Mouse (Mus musculus): ENCODE measurements around the gene Shisa8. TPM values are rescaled to one million over a fixed set of nuclear protein-coding genes. Genes with fewer than 3 reads are reported as not detected.
"Not testable (repeated sequence)": the region's sequence is repeated elsewhere in the genome, so short reads cannot be mapped to it uniquely, and the experiment has no call there.

The Shisa8 gene
- polyA plus RNA-seq (2014; fragmentation: Nextera tagmentation; extraction: Ambion mirVana) = 0.30 and 0.39 TPM in 2 replicates

GRCm38 (mm10) chr15:82212752-82213063 is at the start of gene Shisa8:
Gene Shisa8, minus strand, starts transcription at chr15:82212815.
- H3K4me1 ChIP-seq (ENCODE audit: control insufficient read depth, insufficient read depth, low read length) = peaks cover 12% of the 10 kb centered on the region; the same call in 1 of the 2 replicates
- ATAC-seq (ENCODE audit: insufficient number of reproducible peaks, insufficient read depth, low FRiP score, low read depth) = no peak
- no peaks in the 10 kb centered on the region for H3K9me3 ChIP-seq (ENCODE audit: control insufficient read depth, low read depth, low read length)
- H3K9ac ChIP-seq (replicated peaks; ENCODE audit: low read depth, low read length) = no peak within 1 kb of the TSS
- H3K4me2 ChIP-seq (replicated peaks; ENCODE audit: low read depth, low read length) = peak within 1 kb of the TSS; percentile 85
- H3K27ac ChIP-seq (ENCODE audit: low read length) = no peak within 1 kb of the TSS
- 2% methylated on average over 30 of the region's 34 CpGs for WGBS
- no peaks in the 10 kb centered on the region for H3K36me3 ChIP-seq (ENCODE audit: control insufficient read depth, insufficient read depth, low read length)
- H3K27me3 ChIP-seq (ENCODE audit: control insufficient read depth, insufficient read depth, low read length) = peaks cover 54% of the 10 kb centered on the region
- H3K4me3 ChIP-seq (ENCODE audit: low read depth, low read length) = peak within 1 kb of the TSS; percentile 42

GRCm38 (mm10) chr15:82259510-82259909 is 46.9 kb upstream of the Shisa8 start:
- WGBS = 12% methylated on average over 16 of the region's 16 CpGs
- Histone ChIP-seq H3K4me2 (replicated peaks; ENCODE audit: low read depth, low read length) (no peak overlapping the region), H3K36me3 (ENCODE audit: control insufficient read depth, insufficient read depth, low read length) (no peaks in the 10 kb centered on the region), H3K27ac (ENCODE audit: low read length) (no peak overlapping the region), H3K9ac (replicated peaks; ENCODE audit: low read depth, low read length) (no peak overlapping the region), H3K4me1 (ENCODE audit: control insufficient read depth, insufficient read depth, low read length) (no peaks in the 10 kb centered on the region), H3K4me3 (ENCODE audit: low read depth, low read length) (no peak overlapping the region), H3K27me3 (ENCODE audit: control insufficient read depth, insufficient read depth, low read length) (no peaks in the 10 kb centered on the region), H3K9me3 (ENCODE audit: control insufficient read depth, low read depth, low read length) (no peaks in the 10 kb centered on the region)
- no peak for ATAC-seq (ENCODE audit: insufficient number of reproducible peaks, insufficient read depth, low FRiP score, low read depth)

- 31% methylated on average over 10 of the region's 10 CpGs for WGBS
- Histone ChIP-seq H3K27ac (ENCODE audit: low read length) (no peak overlapping the region), H3K4me2 (replicated peaks; ENCODE audit: low read depth, low read length) (no peak overlapping the region), H3K27me3 (ENCODE audit: control insufficient read depth, insufficient read depth, low read length) (no peaks in the 10 kb centered on the region), H3K4me1 (ENCODE audit: control insufficient read depth, insufficient read depth, low read length) (no peaks in the 10 kb centered on the region), H3K36me3 (ENCODE audit: control insufficient read depth, insufficient read depth, low read length) (no peaks in the 10 kb centered on the region), H3K4me3 (ENCODE audit: low read depth, low read length) (no peak overlapping the region), H3K9ac (replicated peaks; ENCODE audit: low read depth, low read length) (no peak overlapping the region), H3K9me3 (ENCODE audit: control insufficient read depth, low read depth, low read length) (no peaks in the 10 kb centered on the region)
- ATAC-seq (ENCODE audit: insufficient number of reproducible peaks, insufficient read depth, low FRiP score, low read depth) = no peak
These were observed 43.3 kb upstream of the Shisa8 start for GRCm38 (mm10) chr15:82255944-82256383.

DNA sequence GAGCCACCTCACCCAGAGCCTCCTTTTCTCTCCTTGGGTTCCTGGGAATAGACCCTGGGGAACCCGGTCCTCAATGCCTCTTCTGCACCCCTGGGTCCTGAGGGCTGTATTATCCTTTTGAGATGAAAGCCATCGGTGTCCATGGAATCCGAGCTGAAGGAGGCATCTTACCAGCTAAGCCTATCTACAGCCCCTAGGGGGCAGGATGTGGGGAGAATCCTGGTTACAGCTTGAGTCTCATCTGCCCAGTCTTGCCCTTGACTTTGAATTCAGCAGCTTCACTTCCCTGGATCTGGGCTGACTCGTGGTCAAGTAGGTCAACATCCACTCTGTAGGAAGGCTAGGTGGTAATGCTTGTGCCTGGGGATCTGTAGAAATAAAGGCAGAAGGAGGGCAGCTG is 42.6 kb upstream of the Shisa8 start:
- Histone ChIP-seq H3K4me1 (ENCODE audit: control insufficient read depth, insufficient read depth, low read length) (no peaks in the 10 kb centered on the region), H3K27me3 (ENCODE audit: control insufficient read depth, insufficient read depth, low read length) (no peaks in the 10 kb centered on the region), H3K36me3 (ENCODE audit: control insufficient read depth, insufficient read depth, low read length) (no peaks in the 10 kb centered on the region), H3K27ac (ENCODE audit: low read length) (no peak overlapping the region), H3K4me3 (ENCODE audit: low read depth, low read length) (no peak overlapping the region), H3K9ac (replicated peaks; ENCODE audit: low read depth, low read length) (no peak overlapping the region), H3K4me2 (replicated peaks; ENCODE audit: low read depth, low read length) (no peak overlapping the region), H3K9me3 (ENCODE audit: control insufficient read depth, low read depth, low read length) (no peaks in the 10 kb centered on the region)
- no peak for ATAC-seq (ENCODE audit: insufficient number of reproducible peaks, insufficient read depth, low FRiP score, low read depth)
- 47% methylated on average over 4 of the region's 4 CpGs for WGBS

DNA sequence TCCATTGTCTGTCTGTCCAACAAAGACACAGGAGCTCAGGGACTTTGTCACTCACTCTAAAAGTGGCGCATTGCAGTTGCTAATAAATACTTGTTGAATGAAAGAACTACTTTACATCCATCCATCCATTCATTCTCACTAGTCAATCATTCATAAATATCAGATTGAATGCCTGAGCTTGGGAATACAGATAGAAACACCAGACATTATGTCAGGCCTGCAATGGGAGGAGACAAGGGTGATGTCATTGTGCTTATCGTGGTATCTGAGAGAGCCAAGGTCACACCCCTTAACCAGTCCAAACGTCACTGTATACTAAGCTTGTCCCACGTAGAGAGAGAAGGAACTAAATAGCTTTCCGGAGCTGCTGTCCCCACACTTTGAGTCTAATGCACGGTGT is 39.5 kb upstream of the Shisa8 start, which contains the start of gene 1500009C09Rik:
TSS of gene 1500009C09Rik (plus strand) at position 301 of the 400 bp plus-strand sequence.
- Histone ChIP-seq H3K27me3 (ENCODE audit: control insufficient read depth, insufficient read depth, low read length) (no peaks in the 10 kb centered on the region), H3K4me2 (replicated peaks; ENCODE audit: low read depth, low read length) (no peak within 1 kb of the TSS), H3K4me1 (ENCODE audit: control insufficient read depth, insufficient read depth, low read length) (no peaks in the 10 kb centered on the region), H3K9ac (replicated peaks; ENCODE audit: low read depth, low read length) (no peak within 1 kb of the TSS), H3K9me3 (ENCODE audit: control insufficient read depth, low read depth, low read length) (no peaks in the 10 kb centered on the region), H3K27ac (ENCODE audit: low read length) (no peak within 1 kb of the TSS), H3K4me3 (ENCODE audit: low read depth, low read length) (no peak within 1 kb of the TSS), H3K36me3 (ENCODE audit: control insufficient read depth, insufficient read depth, low read length) (no peaks in the 10 kb centered on the region)
- WGBS = 81% methylated on average over 6 of the region's 6 CpGs
- ATAC-seq (ENCODE audit: insufficient number of reproducible peaks, insufficient read depth, low FRiP score, low read depth) = no peak

DNA sequence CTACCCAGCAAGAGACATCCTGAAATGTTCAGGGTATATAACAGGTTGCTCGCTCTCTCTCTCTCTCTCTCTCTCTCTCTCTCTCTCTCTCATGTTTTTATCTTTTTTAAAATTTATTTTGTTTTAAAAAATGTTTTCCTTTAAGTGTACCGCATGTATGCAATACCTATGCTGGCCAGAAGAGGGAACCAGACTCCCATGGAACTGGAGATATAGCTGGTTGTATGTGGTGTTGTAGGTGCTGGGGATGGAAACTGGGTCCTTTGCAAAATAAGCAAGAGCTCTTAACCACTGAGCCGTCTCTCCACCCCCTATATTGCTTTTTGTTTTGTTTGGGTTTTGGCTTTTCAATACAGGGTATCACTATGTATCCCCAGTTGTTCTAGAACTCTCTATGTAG is 39.0 kb upstream of the Shisa8 start:
- H3K36me3 ChIP-seq (ENCODE audit: control insufficient read depth, insufficient read depth, low read length) = no peaks in the 10 kb centered on the region
- 95% methylated on average over 3 of the region's 3 CpGs for WGBS
- no peaks in the 10 kb centered on the region for H3K9me3 ChIP-seq (ENCODE audit: control insufficient read depth, low read depth, low read length)
- H3K4me1 ChIP-seq (ENCODE audit: control insufficient read depth, insufficient read depth, low read length) = no peaks in the 10 kb centered on the region
- no peak for ATAC-seq (ENCODE audit: insufficient number of reproducible peaks, insufficient read depth, low FRiP score, low read depth)
- H3K4me3 ChIP-seq (ENCODE audit: low read depth, low read length) = no peak overlapping the region
- no peak overlapping the region for H3K9ac ChIP-seq (replicated peaks; ENCODE audit: low read depth, low read length)
- H3K4me2 ChIP-seq (replicated peaks; ENCODE audit: low read depth, low read length) = no peak overlapping the region
- no peak overlapping the region for H3K27ac ChIP-seq (ENCODE audit: low read length)
- H3K27me3 ChIP-seq (ENCODE audit: control insufficient read depth, insufficient read depth, low read length) = no peaks in the 10 kb centered on the region

- no peaks in the 10 kb centered on the region for H3K9me3 ChIP-seq (ENCODE audit: control insufficient read depth, low read depth, low read length)
- 0 out of 2 replicates have a peak, but pooled peaks cover 4% of the 10 kb centered on the region for H3K4me1 ChIP-seq (ENCODE audit: control insufficient read depth, insufficient read depth, low read length)
- no peak overlapping the region for H3K9ac ChIP-seq (replicated peaks; ENCODE audit: low read depth, low read length)
- ATAC-seq (ENCODE audit: insufficient number of reproducible peaks, insufficient read depth, low FRiP score, low read depth) = no peak
- no peaks in the 10 kb centered on the region for H3K36me3 ChIP-seq (ENCODE audit: control insufficient read depth, insufficient read depth, low read length)
- no peak overlapping the region for H3K4me3 ChIP-seq (ENCODE audit: low read depth, low read length)
- H3K27me3 ChIP-seq (ENCODE audit: control insufficient read depth, insufficient read depth, low read length) = no peaks in the 10 kb centered on the region
- H3K27ac ChIP-seq (ENCODE audit: low read length) = no peak overlapping the region
- WGBS = 73% methylated on average over 3 of the region's 3 CpGs
- no peak overlapping the region for H3K4me2 ChIP-seq (replicated peaks; ENCODE audit: low read depth, low read length)
These were observed 34.6 kb upstream of the Shisa8 start for GRCm38 (mm10) chr15:82247131-82247776.

- not testable (repeated sequence) for H3K36me3 ChIP-seq (ENCODE audit: control insufficient read depth, insufficient read depth, low read length); H3K4me1 ChIP-seq (ENCODE audit: control insufficient read depth, insufficient read depth, low read length); H3K27ac ChIP-seq (ENCODE audit: low read length); H3K9me3 ChIP-seq (ENCODE audit: control insufficient read depth, low read depth, low read length); H3K27me3 ChIP-seq (ENCODE audit: control insufficient read depth, insufficient read depth, low read length); ATAC-seq (ENCODE audit: insufficient number of reproducible peaks, insufficient read depth, low FRiP score, low read depth)
- Histone ChIP-seq H3K4me2 (replicated peaks; ENCODE audit: low read depth, low read length) (peak overlapping the region; percentile 90), H3K4me3 (ENCODE audit: low read depth, low read length) (peak overlapping the region; percentile 63), H3K9ac (replicated peaks; ENCODE audit: low read depth, low read length) (peak overlapping the region; percentile 57; the same call in 1 of the 2 replicates)
- WGBS = 22% methylated on average over 9 of the region's 9 CpGs
These were observed 32.2 kb upstream of the Shisa8 start for GRCm38 (mm10) chr15:82244805-82245161.

All from stomach, embryonic 14.5 days (tissue).